Comparison of ENCODE assay signal across 23 mouse cellular contexts in genomic region chr4:101352178-101352577, GRCm38 (mm10).
"Had no signal": no experiment of that assay in that cellular context is flagged by ENCODE, and none has a peak within 500 bp of the region (broad histone marks: within the 10 kb centered on the region; RNA-seq: fewer than 3 reads in every experiment).

No protein-coding gene starts in this region.

- H3K27ac ChIP-seq: heart, embryonic 10.5 days; hindbrain, embryonic 10.5 days; hindbrain, embryonic 12.5 days; hindbrain, embryonic 14.5 days; intestine, embryonic 15.5 days; left cerebral cortex, adult 2 months; limb, embryonic 10.5 days; limb, embryonic 12.5 days; liver, embryonic 13.5 days had no signal

- H3K27me3 ChIP-seq: heart, embryonic 12.5 days; hindbrain, embryonic 12.5 days; intestine, embryonic 15.5 days had no signal

- ATAC-seq: forebrain, embryonic 16.5 days; hindbrain, embryonic 16.5 days; inflammation-experienced regulatory T-cells, adult 6 months; intestine, embryonic 15.5 days; intestine, postnatal 0 days had no signal

- H3K36me3 ChIP-seq: heart, embryonic 10.5 days; heart, embryonic 12.5 days; intestine, embryonic 15.5 days; limb, embryonic 10.5 days; limb, embryonic 12.5 days; liver, embryonic 13.5 days had no signal

- H3K4me2 ChIP-seq: heart, embryonic 12.5 days; hindbrain, embryonic 12.5 days; hindbrain, embryonic 14.5 days; intestine, embryonic 15.5 days; limb, embryonic 12.5 days; liver, embryonic 13.5 days had no signal

- DNase-seq: gastrocnemius, postnatal 14 days; heart, adult 18-20 months; heart, postnatal 10 days; heart, postnatal 4 days; kidney, adult 18-20 months; kidney, postnatal 10 days; kidney, postnatal 25 days; kidney, postnatal 4 days; liver; liver, embryonic 13.5 days had no signal

- H3K9me3 ChIP-seq: heart, embryonic 10.5 days; heart, embryonic 12.5 days; hindbrain, embryonic 10.5 days; hindbrain, embryonic 12.5 days; intestine, embryonic 15.5 days; limb, embryonic 10.5 days; limb, embryonic 12.5 days; liver, embryonic 13.5 days had no signal

- H3K4me3 ChIP-seq: heart, embryonic 10.5 days; heart, embryonic 12.5 days; hindbrain, embryonic 10.5 days; hindbrain, embryonic 12.5 days; intestine, embryonic 15.5 days; left cerebral cortex, adult 2 months; limb, embryonic 10.5 days; limb, embryonic 12.5 days; liver, embryonic 13.5 days had no signal

- H3K9ac ChIP-seq: heart, embryonic 12.5 days; hindbrain, embryonic 12.5 days; hindbrain, embryonic 14.5 days; intestine, embryonic 15.5 days; limb, embryonic 12.5 days; liver, embryonic 13.5 days had no signal
